Comparison of ENCODE assay signal across 26 mouse cellular contexts in the genomic region with DNA sequence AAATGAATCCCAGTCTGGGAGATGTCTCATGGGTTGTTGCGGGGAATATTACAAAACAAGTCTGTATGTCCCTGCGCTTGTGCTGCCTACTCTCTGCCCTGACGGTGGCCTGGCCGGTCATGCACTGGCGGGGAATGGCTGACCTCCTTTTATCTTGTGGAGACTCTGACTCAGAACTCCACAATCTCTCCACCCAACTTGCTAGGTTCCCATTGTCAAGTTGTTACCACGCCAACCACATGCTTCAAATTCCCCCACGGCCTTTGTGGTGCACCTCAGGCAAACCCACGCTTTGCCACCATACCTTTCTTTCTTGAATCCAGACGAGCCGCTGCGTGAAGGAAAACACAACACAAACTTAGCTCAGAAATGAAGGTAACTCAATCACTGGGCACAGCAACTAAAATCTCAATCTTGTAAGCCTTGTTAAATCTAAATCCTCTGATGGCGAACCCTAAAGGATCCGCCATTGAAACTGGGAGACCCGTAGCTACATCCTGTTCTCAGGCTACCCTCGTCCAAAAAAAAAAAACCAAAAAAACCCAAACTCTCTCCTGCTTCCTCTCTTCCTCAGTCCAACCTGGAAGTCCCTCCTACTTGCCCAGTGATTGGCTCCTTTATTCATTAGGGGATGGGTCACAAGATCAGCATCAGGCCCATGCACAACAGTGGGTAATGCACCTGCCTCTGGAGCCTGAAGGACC. TPM values are rescaled to one million over a fixed set of nuclear protein-coding genes. Genes with fewer than 3 reads are reported as not detected.
DNase-seq lines count a peak whose midpoint lies in the region; ATAC-seq and TF ChIP-seq lines count a peak whose summit lies in the region.
"Had no signal": no experiment of that assay in that cellular context is flagged by ENCODE, and none has a peak within 500 bp of the region (broad histone marks: within the 10 kb centered on the region; RNA-seq: fewer than 3 reads in every experiment).

No protein-coding gene starts in this region.

- H3K4me2 ChIP-seq in heart, embryonic 13.5 days = no peak overlapping the region
- H3K4me2 ChIP-seq: forebrain, embryonic 13.5 days; heart, embryonic 12.5 days; lung, embryonic 14.5 days; midbrain, embryonic 15.5 days; stomach, embryonic 15.5 days had no signal

- H3K4me1 ChIP-seq in heart, embryonic 13.5 days = 0 out of 2 replicates have a peak, but pooled peaks cover 6% of the 10 kb centered on the region
- peaks cover 55% of the 10 kb centered on the region for H3K4me1 ChIP-seq in E14TG2a.4 (replicated peaks; ENCODE audit: low read depth, low read length)
- H3K4me1 ChIP-seq: forebrain, embryonic 13.5 days; megakaryocyte, embryonic 14.5 days; midbrain, embryonic 15.5 days; stomach, embryonic 15.5 days had no signal

- no peak for ATAC-seq in heart, embryonic 13.5 days (ENCODE audit: extremely low read depth, insufficient number of reproducible peaks, low FRiP score, low TSS enrichment)
- no peak for ATAC-seq in inflammation-experienced regulatory T-cells, adult 6 months
- ATAC-seq: forebrain, embryonic 13.5 days; hindbrain, postnatal 0 days; midbrain, embryonic 15.5 days had no signal

- no peak for TF ChIP-seq CTCF in E14TG2a.4 (conservative IDR thresholded peaks at IDR 0.05; ENCODE audit: low read length)

- no peak overlapping the region for H3K4me3 ChIP-seq in heart, embryonic 13.5 days
- peak overlapping the region; percentile 79 for H3K4me3 ChIP-seq in E14TG2a.4 (replicated peaks; ENCODE audit: low read length)
- H3K4me3 ChIP-seq: forebrain, embryonic 13.5 days; heart, embryonic 12.5 days; megakaryocyte, embryonic 14.5 days; midbrain, embryonic 15.5 days; stomach, embryonic 15.5 days had no signal

- WGBS in heart, embryonic 13.5 days = 65% methylated on average over 15 of the region's 15 CpGs

- DNase-seq in heart, adult 11 months = no peak
- peak; percentile 89 for DNase-seq in R1 (ENCODE audit: low read depth, low spot score)
- no peak for DNase-seq in gastrocnemius, postnatal 10 days
- DNase-seq in retina, postnatal 1 day = no peak
- DNase-seq: cerebellum, adult 18-20 months; cerebellum, postnatal 36 days; gastrocnemius, postnatal 14 days; heart, adult 18-20 months; heart, postnatal 14 days; kidney, adult 11 months; layer of hippocampus, adult 9-11 months; lung, embryonic 14.5 days; thymus, adult 18-20 months; thymus, postnatal 36 days had no signal

- H3K9ac ChIP-seq in heart, embryonic 13.5 days = no peak overlapping the region
- H3K9ac ChIP-seq: forebrain, embryonic 13.5 days; heart, embryonic 12.5 days; liver, embryonic 14.5 days; lung, embryonic 14.5 days; midbrain, embryonic 15.5 days; stomach, embryonic 15.5 days had no signal

- no peaks in the 10 kb centered on the region for H3K9me3 ChIP-seq in heart, embryonic 13.5 days
- no peaks in the 10 kb centered on the region for H3K9me3 ChIP-seq in E14TG2a.4 (ENCODE audit: low read length)
- H3K9me3 ChIP-seq: forebrain, embryonic 13.5 days; G1E; heart, embryonic 12.5 days; megakaryocyte, embryonic 14.5 days; midbrain, embryonic 15.5 days; stomach, embryonic 15.5 days had no signal

- no peaks in the 10 kb centered on the region for H3K36me3 ChIP-seq in heart, embryonic 13.5 days
- no peaks in the 10 kb centered on the region for H3K36me3 ChIP-seq in E14TG2a.4 (ENCODE audit: insufficient read depth, low read length)
- H3K36me3 ChIP-seq: G1E; heart, embryonic 12.5 days; midbrain, embryonic 15.5 days; stomach, embryonic 15.5 days had no signal

- H3K27ac ChIP-seq in heart, embryonic 13.5 days (replicated peaks) = 0 out of 2 replicates have a peak overlapping the region, but pooled peaks have one; percentile 9
- H3K27ac ChIP-seq: forebrain, embryonic 13.5 days; hindbrain, postnatal 0 days; kidney, postnatal 0 days; liver, embryonic 14.5 days; midbrain, embryonic 15.5 days; stomach, embryonic 15.5 days had no signal

- H3K27me3 ChIP-seq in heart, embryonic 13.5 days (replicated peaks) = no peaks in the 10 kb centered on the region
- no peaks in the 10 kb centered on the region for H3K27me3 ChIP-seq in E14TG2a.4 (ENCODE audit: insufficient read depth, low read length)
- H3K27me3 ChIP-seq: forebrain, embryonic 13.5 days; heart, embryonic 12.5 days; midbrain, embryonic 15.5 days; stomach, embryonic 15.5 days had no signal

RNA-seq across cellular contexts. Expression of gene Myo1e, which starts 10.0 kb away (rescaled TPM):
- polyA plus RNA-seq in heart, embryonic 13.5 days (2015; fragmentation: Nextera tagmentation; extraction: Ambion mirVana) = 10.1 and 10.9 TPM in 2 replicates
- 10 to 100 TPM; 25.0 to 41.4 (median 29.7) TPM for polyA plus RNA-seq in inflammation-experienced regulatory T-cells, adult 6 months (2017; shearing (Covaris generic))
- 10 to 100 TPM; 19.5 to 26.4 TPM for total RNA-seq in gastrocnemius, postnatal 10 days (2021)

RNA-seq across cellular contexts. Expression of gene Fam81a, which starts 54.7 kb away (rescaled TPM):
- 30.2 and 34.9 TPM in 2 replicates for polyA plus RNA-seq in heart, embryonic 13.5 days (2015; fragmentation: Nextera tagmentation; extraction: Ambion mirVana)
- polyA plus RNA-seq in inflammation-experienced regulatory T-cells, adult 6 months (2017; shearing (Covaris generic)) = 1 to 10 TPM in 1 of 3 experiments, under 1 TPM in 2; 0.20 to 3.1 (median 0.42) TPM
- 1 to 10 TPM; 2.6 to 2.8 TPM for total RNA-seq in gastrocnemius, postnatal 10 days (2021)
- total RNA-seq: G1E had no signal
- polyA plus RNA-seq: G1E had no signal
